Mouse (Mus musculus) testis, adult 2 months (tissue): ENCODE measurements around the gene Taldo1. TPM values are rescaled to one million over a fixed set of nuclear protein-coding genes. Genes with fewer than 3 reads are reported as not detected.

Experiments used
- H3K27ac ChIP-seq: fragments of 200-500 bp; 2 replicates; pipeline ENCODE4 v1.5.1; 2012; ENCODE audit warnings: low read depth, low read length; ENCODE audit not compliant: control insufficient read depth, insufficient read depth
- H3K27me3 ChIP-seq: fragments of 200-500 bp; 2 replicates; pipeline ENCODE4 v1.6.1; 2012; ENCODE audit warnings: mild to moderate bottlenecking, low read length, moderate library complexity; ENCODE audit not compliant: control insufficient read depth, insufficient read depth
- H3K36me3 ChIP-seq: fragments of 200-500 bp; 2 replicates; pipeline ENCODE4 v1.6.1; 2012; ENCODE audit warnings: mild to moderate bottlenecking, low read length; ENCODE audit not compliant: control insufficient read depth, insufficient read depth
- H3K4me1 ChIP-seq: fragments of 200-500 bp; 2 replicates; pipeline ENCODE4 v1.6.1; 2012; ENCODE audit warnings: low read length; ENCODE audit not compliant: control insufficient read depth, insufficient read depth
- H3K4me3 ChIP-seq: fragments of 200-500 bp; 2 replicates; pipeline ENCODE4 v1.5.1; 2012; ENCODE audit warnings: low read depth, mild to moderate bottlenecking, low read length, moderate library complexity, mixed read lengths; ENCODE audit not compliant: control insufficient read depth
- CTCF ChIP-seq: fragments of 200-500 bp; IDR thresholded peaks from 2 replicates; pipeline ENCODE4 v1.5.1; 2012; ENCODE audit warnings: low read depth, mild to moderate bottlenecking, inconsistent platforms, low read length, moderate library complexity; ENCODE audit not compliant: control insufficient read depth, insufficient read depth, insufficient replicate concordance
- POLR2A ChIP-seq: fragments of 200-500 bp; IDR thresholded peaks from 2 replicates; pipeline ENCODE4 v1.6.1; 2012; ENCODE audit warnings: low read depth, mild to moderate bottlenecking, inconsistent platforms, low read length, moderate library complexity; ENCODE audit not compliant: control insufficient read depth
- polyA plus RNA-seq: library from polyadenylated mRNA; depleted of rRNA; stranded (reverse); fragments of >200 nt; gene quantifications from 2 replicates; pipeline ENCODE4 v1.2.3, GENCODE M21; 2012

Taldo1 gene
- polyA plus RNA-seq, 1 experiment = 26.0 TPM

GRCm38 (mm10) chr7:141435129-141435855 is 43.3 kb downstream of the Taldo1 start:
- H3K27ac ChIP-seq = no peak overlapping the region
- peak overlapping the region; percentile 47 for H3K4me3 ChIP-seq
- no peaks in the 10 kb centered on the region for H3K36me3 ChIP-seq
- H3K4me1 ChIP-seq = peaks cover 3% of the 10 kb centered on the region; the same call in 1 of the 2 replicates
- TF ChIP-seq CTCF (no peak), POLR2A (0 out of 2 replicates have a peak, but pooled peaks have one; percentile 26)
- H3K27me3 ChIP-seq = no peaks in the 10 kb centered on the region

GRCm38 (mm10) chr7:141435856-141436522 is 44.0 kb downstream of the Taldo1 start:
- H3K4me3 ChIP-seq = no peak overlapping the region
- no peak overlapping the region for H3K27ac ChIP-seq
- no peaks in the 10 kb centered on the region for H3K27me3 ChIP-seq
- H3K4me1 ChIP-seq = peaks cover 3% of the 10 kb centered on the region; the same call in 1 of the 2 replicates
- no peak for TF ChIP-seq POLR2A
- no peak for TF ChIP-seq CTCF
- no peaks in the 10 kb centered on the region for H3K36me3 ChIP-seq

GRCm38 (mm10) chr7:141436523-141436892 is 44.5 kb downstream of the Taldo1 start:
- Histone ChIP-seq H3K27me3 (no peaks in the 10 kb centered on the region), H3K27ac (no peak overlapping the region), H3K4me3 (no peak overlapping the region), H3K4me1 (peaks cover 3% of the 10 kb centered on the region; the same call in 1 of the 2 replicates), H3K36me3 (no peaks in the 10 kb centered on the region)
- TF ChIP-seq POLR2A = no peak
- no peak for TF ChIP-seq CTCF

DNA sequence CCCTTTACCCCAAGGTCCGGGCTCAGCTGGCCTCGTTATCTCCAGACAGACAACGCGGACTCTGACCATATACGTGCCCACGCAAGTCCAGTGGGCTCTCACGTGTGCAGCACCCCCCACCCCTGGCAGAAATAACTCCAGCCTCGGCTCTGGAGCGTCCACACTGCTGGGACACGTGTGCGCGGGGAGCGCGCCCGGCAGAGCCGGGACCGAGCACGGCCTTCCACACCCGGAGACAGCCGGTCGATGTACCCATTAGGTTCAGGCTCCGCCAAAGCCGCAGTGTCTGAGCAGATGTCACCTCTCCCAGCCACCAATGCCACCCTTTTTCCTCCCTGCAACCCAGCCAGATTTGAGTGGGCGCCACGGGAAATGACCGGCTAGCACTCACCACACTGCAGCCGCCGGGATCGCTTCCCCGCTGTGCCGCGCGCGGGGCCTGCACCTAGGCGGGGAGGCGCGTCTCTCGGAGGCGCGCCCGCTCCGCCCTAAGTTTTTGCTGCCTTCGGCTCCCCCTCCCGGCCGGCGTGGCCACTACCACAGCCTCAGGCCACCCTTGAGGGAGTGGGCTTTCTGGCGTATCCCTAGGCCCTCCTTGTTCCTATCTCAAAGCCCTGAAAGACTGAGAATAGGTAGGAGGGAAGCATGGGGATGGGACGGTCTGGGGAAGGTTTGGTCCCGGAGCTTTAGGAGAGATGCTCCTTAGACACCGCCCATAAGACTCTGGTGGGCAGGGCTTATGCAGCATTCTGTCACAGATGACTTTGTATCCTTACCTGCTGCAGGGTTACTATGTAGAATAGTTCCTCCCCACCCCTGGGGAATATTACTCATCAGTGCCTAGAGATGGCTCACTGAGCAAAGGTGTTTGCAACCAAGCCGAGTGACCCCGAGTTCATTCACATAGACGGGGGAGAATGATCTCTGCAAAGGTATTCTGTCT is 45.5 kb downstream of the Taldo1 start, which contains the start of gene Slc25a22:
Slc25a22 (minus strand) TSS at position 715 of the 943 bp plus-strand sequence.
- Histone ChIP-seq H3K4me3 (peak within 1 kb of the TSS; percentile 78), H3K36me3 (no peaks in the 10 kb centered on the region), H3K27me3 (no peaks in the 10 kb centered on the region), H3K27ac (no peak within 1 kb of the TSS), H3K4me1 (peaks cover 3% of the 10 kb centered on the region; the same call in 1 of the 2 replicates)
- TF ChIP-seq CTCF (peak; percentile 28; the same call in 1 of the 2 replicates), POLR2A (no peak)

- TF ChIP-seq CTCF = no peak
- no peak for TF ChIP-seq POLR2A
- Histone ChIP-seq H3K36me3 (no peaks in the 10 kb centered on the region), H3K4me3 (no peak overlapping the region), H3K27ac (no peak overlapping the region), H3K27me3 (no peaks in the 10 kb centered on the region), H3K4me1 (peaks cover 5% of the 10 kb centered on the region; the same call in 1 of the 2 replicates)
Observed at GRCm38 (mm10) chr7:141438201-141438968, 46.4 kb downstream of the Taldo1 start.

DNA sequence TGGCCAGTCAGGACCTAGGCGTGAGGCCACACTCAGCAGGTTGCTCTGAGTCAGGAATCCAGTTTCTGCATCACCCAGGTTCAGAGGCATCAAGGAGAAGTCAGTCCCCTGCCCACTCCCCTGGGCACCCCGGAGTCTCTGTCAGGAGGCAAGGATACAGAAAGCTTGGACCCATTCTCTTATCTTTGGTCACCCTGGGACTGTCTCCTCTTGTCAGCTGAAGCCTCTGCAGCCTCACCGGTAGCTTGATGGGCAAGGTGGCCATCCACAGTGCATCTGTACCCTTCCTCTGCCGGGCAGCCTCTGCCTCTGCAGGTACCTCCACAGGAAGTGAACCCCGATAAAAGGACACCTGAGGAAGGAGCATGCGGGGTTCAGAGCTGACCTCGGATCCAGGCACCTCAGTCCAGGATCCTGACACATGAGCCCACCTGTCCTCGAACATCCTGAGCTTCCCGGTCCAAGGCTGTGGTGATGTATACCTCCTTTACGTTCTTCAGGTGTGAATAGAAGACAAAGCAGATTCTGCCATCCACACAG is 47.2 kb downstream of the Taldo1 start:
- Histone ChIP-seq H3K27ac (no peak overlapping the region), H3K27me3 (no peaks in the 10 kb centered on the region), H3K36me3 (no peaks in the 10 kb centered on the region), H3K4me3 (no peak overlapping the region), H3K4me1 (peaks cover 12% of the 10 kb centered on the region)
- TF ChIP-seq POLR2A (no peak), CTCF (no peak)
